Mouse (Mus musculus) mouse trophoblast stem cell (cell line): Measurements from ENCODE around the gene Galnt16.

Experiments
- in situ Hi-C, 2 experiments: fragments of 300-500 bp; cut with MseI, MboI; formaldehyde crosslinking; loops; 2 replicates in 1 of 2; 3 replicates in 1 of 2; pipeline ENCODE4 v1.15.1; 2025

Galnt16 gene

GRCm38 (mm10) chr12:80663935-80664334, 145.9 kb downstream of the Galnt16 start:
- in situ Hi-C loops = no loop called here

GRCm38 (mm10) chr12:80668391-80668790, 150.3 kb downstream of the Galnt16 start:
- in situ Hi-C loops = no loop called here

GRCm38 (mm10) chr12:80673170-80673569, 155.1 kb downstream of the Galnt16 start:
- in situ Hi-C loops = no loop called here
